In the genomic region with DNA sequence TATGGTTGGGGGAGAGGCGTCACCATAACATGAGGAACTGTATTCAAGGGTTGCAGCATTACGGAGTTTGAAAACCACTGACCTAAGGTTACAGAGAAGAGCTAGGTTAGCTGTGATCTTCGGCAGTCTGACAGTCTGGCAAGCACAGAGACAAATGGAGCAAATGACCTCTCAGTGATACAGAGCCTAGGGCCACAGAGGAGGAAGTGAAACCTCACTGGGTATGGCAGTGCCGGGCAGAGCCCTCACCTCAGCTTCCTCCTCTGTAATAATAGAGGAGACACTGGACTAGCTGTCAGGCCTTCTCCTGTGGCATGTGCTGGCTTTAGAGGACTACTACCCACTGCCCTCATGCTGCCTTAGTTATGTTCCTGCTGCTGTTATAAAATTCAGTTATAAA, we compare ENCODE assay signal across 12 mouse cellular contexts. TPM values are rescaled to one million over a fixed set of nuclear protein-coding genes. Genes with fewer than 3 reads are reported as not detected.
DNase-seq lines count a peak whose midpoint lies in the region; ATAC-seq and TF ChIP-seq lines count a peak whose summit lies in the region.
"Had no signal": no experiment of that assay in that cellular context is flagged by ENCODE, and none has a peak within 500 bp of the region (broad histone marks: within the 10 kb centered on the region; RNA-seq: fewer than 3 reads in every experiment).

No protein-coding gene starts in this region.

- no peak for TF ChIP-seq CTCF in lung, adult 2 months (IDR thresholded peaks at IDR 0.05; ENCODE audit: insufficient read depth, low read length)
- TF ChIP-seq CTCF in stomach, postnatal 0 days (IDR thresholded peaks at IDR 0.05; ENCODE audit: low read depth) = no peak

- peak; percentile 52 to 63 for DNase-seq in lung, adult 18-20 months
- DNase-seq in lung, adult 2 months = no peak
- peak; percentile 48 to 62 for DNase-seq in lung, postnatal 4 days
- DNase-seq in spleen, postnatal 4 days (ENCODE audit: low spot score in 2 of 2) = peak; percentile 54 to 65
- DNase-seq in testis, postnatal 10 days (ENCODE audit: low spot score) = no peak
- no peak for DNase-seq in stomach, postnatal 0 days (ENCODE audit: low spot score)
- DNase-seq: adrenal gland, postnatal 25 days; cerebellum, adult 2 months had no signal

- TF ChIP-seq POLR2A in lung, adult 2 months (IDR thresholded peaks at IDR 0.05; ENCODE audit: borderline replicate concordance, extremely low read depth, low read depth, low read length) = no peak

- H3K27me3 ChIP-seq in stomach, postnatal 0 days (ENCODE audit: control insufficient read depth, insufficient read depth, low read length) = no peaks in the 10 kb centered on the region
- H3K27me3 ChIP-seq: heart, embryonic 15.5 days had no signal

- no peak for ATAC-seq in stomach, postnatal 0 days (ENCODE audit: low FRiP score, low TSS enrichment)
- ATAC-seq: inflammation-experienced regulatory T-cells, adult 6 months had no signal

- WGBS in lung, adult 2 months = 63% methylated on average over 4 of the region's 4 CpGs
- WGBS in stomach, postnatal 0 days = 75% methylated on average over 4 of the region's 4 CpGs

- H3K4me2 ChIP-seq in stomach, postnatal 0 days (replicated peaks; ENCODE audit: low read depth) = no peak overlapping the region
- H3K4me2 ChIP-seq: heart, embryonic 15.5 days had no signal

- H3K9me3 ChIP-seq in stomach, postnatal 0 days (ENCODE audit: control insufficient read depth, low read length) = no peaks in the 10 kb centered on the region
- H3K9me3 ChIP-seq: heart, embryonic 15.5 days had no signal

- no peak for TF ChIP-seq EP300 in stomach, postnatal 0 days (optimal IDR thresholded peaks at IDR 0.05)

- no peaks in the 10 kb centered on the region for H3K4me1 ChIP-seq in lung, adult 2 months (ENCODE audit: control insufficient read depth, insufficient read depth, low read length)
- H3K4me1 ChIP-seq in brown adipose tissue, adult 24 weeks (ENCODE audit: control insufficient read depth, insufficient read depth, insufficient read length, low read length) = no peaks in the 10 kb centered on the region
- H3K4me1 ChIP-seq in stomach, postnatal 0 days (replicated peaks; ENCODE audit: control insufficient read depth, insufficient read depth) = no peaks in the 10 kb centered on the region
- H3K4me1 ChIP-seq: heart, embryonic 15.5 days had no signal

- H3K4me3 ChIP-seq in lung, adult 2 months (replicated peaks; ENCODE audit: extremely low read depth, low read depth, low read length) = no peak overlapping the region
- no peak overlapping the region for H3K4me3 ChIP-seq in brown adipose tissue, adult 24 weeks (ENCODE audit: insufficient read depth, low read depth, low read length)
- H3K4me3 ChIP-seq in stomach, postnatal 0 days (ENCODE audit: low read depth, low read length) = no peak overlapping the region
- H3K4me3 ChIP-seq: heart, embryonic 15.5 days; myocyte had no signal

- H3K36me3 ChIP-seq in stomach, postnatal 0 days (ENCODE audit: control insufficient read depth, insufficient read depth, low read length) = no peaks in the 10 kb centered on the region
- H3K36me3 ChIP-seq: heart, embryonic 15.5 days had no signal

- H3K27ac ChIP-seq in brown adipose tissue, adult 24 weeks (replicated peaks; ENCODE audit: low read depth, low read length) = peak overlapping the region; percentile 41; the same call in 1 of the 2 replicates
- no peak overlapping the region for H3K27ac ChIP-seq in stomach, postnatal 0 days (replicated peaks)
- H3K27ac ChIP-seq: heart, embryonic 15.5 days had no signal

- no peak overlapping the region for H3K9ac ChIP-seq in stomach, postnatal 0 days (ENCODE audit: low read length)
- H3K9ac ChIP-seq: heart, embryonic 15.5 days had no signal

RNA-seq across cellular contexts. Expression of a gene that starts 7.9 kb away (rescaled TPM):
- polyA plus RNA-seq in lung, adult 2 months (2012; rRNA removed) = 42.8 and 45.5 TPM in 2 replicates
- polyA plus RNA-seq in brown adipose tissue, adult 24 weeks (2012; ENCODE audit: insufficient read depth, insufficient read length, missing spikeins) = 4.9 and 6.8 TPM in 2 replicates
- polyA plus RNA-seq in stomach, postnatal 0 days (2015; fragmentation: Nextera tagmentation; extraction: Ambion mirVana) = 5.2 and 5.8 TPM in 2 replicates

RNA-seq across cellular contexts. Expression of a gene that starts 16.3 kb away (rescaled TPM):
- 145 and 187 TPM in 2 replicates for polyA plus RNA-seq in lung, adult 2 months (2012; rRNA removed)
- 3.6 and 8.2 TPM in 2 replicates for polyA plus RNA-seq in brown adipose tissue, adult 24 weeks (2012; ENCODE audit: insufficient read depth, insufficient read length, missing spikeins)
- polyA plus RNA-seq in stomach, postnatal 0 days (2015; fragmentation: Nextera tagmentation; extraction: Ambion mirVana) = 6.4 and 8.0 TPM in 2 replicates
- polyA plus RNA-seq: myocyte had no signal

RNA-seq across cellular contexts. Expression of a gene that starts 44.4 kb away (rescaled TPM):
- polyA plus RNA-seq in lung, adult 2 months (2012; rRNA removed) = 0.02 and 0.03 TPM in 2 replicates
- polyA plus RNA-seq in brown adipose tissue, adult 24 weeks (2012; ENCODE audit: insufficient read depth, insufficient read length, missing spikeins) = not detected in 2 replicates
- 0.02 and 0.08 TPM in 2 replicates for polyA plus RNA-seq in stomach, postnatal 0 days (2015; fragmentation: Nextera tagmentation; extraction: Ambion mirVana)
- polyA plus RNA-seq: myocyte had no signal

RNA-seq across cellular contexts. Expression of a gene that starts 57.7 kb away (rescaled TPM):
- polyA plus RNA-seq in lung, adult 2 months (2012; rRNA removed) = 22.9 and 23.0 TPM in 2 replicates
- polyA plus RNA-seq in brown adipose tissue, adult 24 weeks (2012; ENCODE audit: insufficient read depth, insufficient read length, missing spikeins) = 2.7 and 3.3 TPM in 2 replicates
- 20.2 and 24.6 TPM in 2 replicates for polyA plus RNA-seq in stomach, postnatal 0 days (2015; fragmentation: Nextera tagmentation; extraction: Ambion mirVana)

Comparison
In these comparisons a context has a peak if more than half of its experiments do, and no peak if none do; other contexts are left out.
1. DNase-seq: peak in lung, adult 18-20 months (2 of 2), lung, postnatal 4 days (2 of 2) and spleen, postnatal 4 days (2 of 2); none in lung, adult 2 months (single experiment), testis, postnatal 10 days (single experiment) and stomach, postnatal 0 days (single experiment).
2. RNA of a gene that starts 16.3 kb away (polyA plus RNA-seq): 145 to 187 TPM in lung, adult 2 months; 6.4 to 8.0 TPM in stomach, postnatal 0 days and 3.6 to 8.2 TPM in brown adipose tissue, adult 24 weeks; every median in the first group is over 10 times any median in the second.